Mouse (Mus musculus): Measurements from ENCODE around the gene Hbb-bh1. TPM values are rescaled to one million over a fixed set of nuclear protein-coding genes. Genes with fewer than 3 reads are reported as not detected.
"Not testable (repeated sequence)": the region's sequence is repeated elsewhere in the genome, so short reads cannot be mapped to it uniquely, and the experiment has no call there.

The Hbb-bh1 gene
- total RNA-seq, 2 experiments from 2014 or later: not detected

DNA sequence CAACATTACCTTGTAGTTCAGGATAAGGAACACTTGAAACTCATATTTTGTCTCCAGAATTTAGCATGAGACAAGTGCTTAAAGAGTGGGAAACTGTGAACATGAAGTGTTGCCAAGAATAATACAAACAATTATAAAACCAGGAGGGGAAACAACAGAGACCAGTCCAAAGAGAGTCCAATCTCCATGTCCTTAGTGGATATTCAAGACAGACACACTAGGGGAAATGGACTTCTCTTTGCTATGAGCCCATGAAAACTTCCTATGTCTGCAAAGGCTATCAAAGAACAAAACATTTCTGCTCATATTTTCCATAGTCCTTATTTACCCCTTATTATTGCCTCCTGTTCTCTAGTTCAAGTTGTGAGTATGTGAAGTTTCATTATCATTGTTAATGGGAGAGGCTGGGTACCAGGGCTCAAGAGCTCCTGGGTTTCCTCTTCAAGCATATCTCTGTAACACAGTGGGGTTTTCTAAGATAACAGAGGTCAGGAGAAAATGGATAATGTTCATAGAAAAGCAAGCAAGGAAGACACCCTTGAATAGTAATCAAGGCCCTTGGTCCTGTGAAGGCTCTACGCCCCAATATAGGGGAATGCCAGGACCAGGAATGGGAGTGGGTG lies 31.6 kb downstream of the Hbb-bh1 start:
- no peak for DNase-seq

DNA sequence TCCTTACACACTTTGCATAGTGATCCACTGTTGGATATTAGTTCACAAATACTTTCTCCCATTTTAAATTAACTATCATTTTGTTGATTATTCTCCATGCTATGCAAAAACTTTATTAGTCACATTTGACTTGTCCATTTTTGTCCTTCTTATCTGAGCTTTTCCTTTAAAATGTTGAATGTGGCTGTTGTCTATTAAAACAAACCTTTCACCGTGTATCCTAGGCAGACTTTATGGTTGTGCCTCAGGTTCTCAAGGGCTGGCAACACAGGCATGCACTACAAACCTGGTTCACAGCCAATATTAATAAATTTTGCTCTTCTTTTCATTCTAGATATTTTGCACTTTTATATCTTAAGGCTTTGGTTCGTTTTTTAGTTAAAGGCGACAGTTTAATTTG lies 32.2 kb downstream of the Hbb-bh1 start:
- DNase-seq: no peak

GRCm38 (mm10) chr7:103810296-103810695 lies 32.7 kb downstream of the Hbb-bh1 start:
- no peak for DNase-seq

GRCm38 (mm10) chr7:103809801-103810155 lies 33.2 kb downstream of the Hbb-bh1 start:
- no peak for DNase-seq

- DNase-seq: no peak
These were observed 33.8 kb downstream of the Hbb-bh1 start for GRCm38 (mm10) chr7:103808971-103809800.

DNA sequence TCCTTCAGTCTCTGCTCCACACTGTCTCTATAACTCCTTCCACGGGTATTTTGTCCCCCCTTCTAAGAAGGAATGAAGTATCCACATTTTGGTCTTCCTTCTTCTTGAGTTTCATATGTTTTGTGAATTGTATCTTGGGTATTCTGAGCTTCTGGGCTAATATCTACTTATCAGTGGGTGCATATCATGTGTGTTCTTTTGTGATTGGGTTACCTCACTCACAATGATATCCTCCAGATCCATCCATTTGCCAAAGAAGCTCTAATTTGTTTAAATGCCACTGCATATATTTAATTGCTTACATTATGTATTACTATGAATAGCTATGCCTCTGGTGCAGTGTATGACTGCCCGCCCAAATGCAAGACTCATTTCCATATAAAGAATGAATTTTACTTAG lies 34.8 kb downstream of the Hbb-bh1 start:
- not testable (repeated sequence) for DNase-seq

GRCm38 (mm10) chr7:103806856-103807255 lies 36.1 kb downstream of the Hbb-bh1 start:
- peak; percentile 21 for DNase-seq

DNA sequence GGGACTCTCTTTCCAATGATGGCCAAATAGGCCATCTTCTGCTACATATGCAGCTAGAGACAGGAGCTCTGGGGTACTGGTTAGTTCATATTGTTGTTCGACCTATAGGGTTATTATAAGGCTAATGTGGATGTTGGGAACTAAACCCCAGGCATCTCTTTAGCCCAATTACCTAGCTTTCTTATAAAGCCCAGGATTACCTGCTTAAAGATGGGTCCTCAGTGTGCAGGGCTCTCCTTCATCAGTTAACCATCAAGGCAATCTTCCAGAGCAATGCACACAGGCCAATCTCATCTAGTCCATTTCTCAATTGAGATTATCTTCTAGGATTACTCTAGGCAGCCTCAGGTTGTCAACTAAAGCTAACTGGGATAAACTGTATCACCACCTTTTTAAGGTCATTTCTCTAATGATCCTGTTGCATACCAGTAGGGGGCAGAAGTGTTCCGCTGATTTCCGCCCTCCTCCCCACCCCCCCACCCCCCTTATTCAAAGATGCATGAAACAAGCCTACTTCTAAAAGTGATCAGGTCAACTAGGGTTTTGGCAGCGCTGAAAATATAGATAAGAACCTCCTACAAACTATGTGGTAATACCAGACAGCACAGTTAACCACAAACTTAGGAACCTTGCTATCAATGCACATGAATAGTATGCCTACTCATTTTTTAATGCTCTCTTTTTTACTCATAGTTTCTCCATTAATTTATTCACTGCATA lies 50.1 kb downstream of the Hbb-bh1 start:
- DNase-seq: no peak

GRCm38 (mm10) chr7:103791721-103792120 lies 51.2 kb downstream of the Hbb-bh1 start, which contains the start of gene Olfr67:
Gene Olfr67 (minus strand): TSS chr7:103791821.
- DNase-seq: no peak

Other genes starting within 250 kb of the Hbb-bh1 start
- not detected for gene Olfr619, start 242.6 kb downstream of the Hbb-bh1 start, total RNA-seq (2021)
- gene Olfr620, start 230.6 kb downstream of the Hbb-bh1 start, total RNA-seq (2021): not detected
- not detected for gene Olfr622, start 200.5 kb downstream of the Hbb-bh1 start, total RNA-seq (2021)
- not detected for gene Olfr623, start 179.5 kb downstream of the Hbb-bh1 start, total RNA-seq (2021)
- under 1 TPM; 0.06 to 0.09 TPM for gene Olfr624, start 172.0 kb downstream of the Hbb-bh1 start, total RNA-seq (2021)
- not detected for gene Olfr625-ps1, start 160.4 kb downstream of the Hbb-bh1 start, total RNA-seq (2021)
- not detected for gene Olfr243, start 128.5 kb downstream of the Hbb-bh1 start, total RNA-seq (2021)
- not detected for gene Olfr628, start 112.8 kb downstream of the Hbb-bh1 start, total RNA-seq (2021)
- not detected for gene Olfr629, start 98.2 kb downstream of the Hbb-bh1 start, total RNA-seq (2021)
- not detected for gene Olfr630, start 85.8 kb downstream of the Hbb-bh1 start, total RNA-seq (2021)
- gene Olfr69, start 71.6 kb downstream of the Hbb-bh1 start, total RNA-seq (2021): not detected
- not detected for gene Olfr68, start 63.5 kb downstream of the Hbb-bh1 start, total RNA-seq (2021)
- gene Olfr67, start 51.3 kb downstream of the Hbb-bh1 start, total RNA-seq (2021): not detected
- 100 to 1,000 TPM; 489 to 710 TPM for gene Hbb-bt, start 29.2 kb downstream of the Hbb-bh1 start, total RNA-seq (2021)
- gene Hbb-bs, start 15.1 kb downstream of the Hbb-bh1 start, total RNA-seq (2021): 1,000 to 10,000 TPM; 3,542 to 4,429 TPM
- not detected for gene Hbb-bh2, start 2.6 kb downstream of the Hbb-bh1 start, total RNA-seq (2021)
- gene Hbb-y, start 10.1 kb upstream of the Hbb-bh1 start, total RNA-seq (2021): not detected
- not detected for gene Olfr66, start 43.1 kb upstream of the Hbb-bh1 start, total RNA-seq (2021)
- not detected for gene Olfr64, start 51.3 kb upstream of the Hbb-bh1 start, total RNA-seq (2021)
- not detected for gene Olfr65, start 60.3 kb upstream of the Hbb-bh1 start, total RNA-seq (2021)
- gene Olfr631, start 85.7 kb upstream of the Hbb-bh1 start, total RNA-seq (2021): not detected
- gene Olfr632, start 91.2 kb upstream of the Hbb-bh1 start, total RNA-seq (2021): not detected
- not detected for gene Olfr633, start 101.3 kb upstream of the Hbb-bh1 start, total RNA-seq (2021)
- gene Olfr635, start 128.0 kb upstream of the Hbb-bh1 start, total RNA-seq (2021): not detected
- not detected for gene Olfr638, start 155.6 kb upstream of the Hbb-bh1 start, total RNA-seq (2021)
- gene Olfr639, start 174.1 kb upstream of the Hbb-bh1 start, total RNA-seq (2021): under 1 TPM in 1 of 2 experiments, not detected in 1; 0.06 TPM
- not detected for gene Olfr640, start 182.4 kb upstream of the Hbb-bh1 start, total RNA-seq (2021)
- not detected for gene Olfr641, start 192.3 kb upstream of the Hbb-bh1 start, total RNA-seq (2021)
- not detected for gene Olfr642, start 209.5 kb upstream of the Hbb-bh1 start, total RNA-seq (2021)
- gene 4930516K23Rik, start 218.3 kb upstream of the Hbb-bh1 start, total RNA-seq (2021): not detected
- not detected for gene Olfr644, start 228.7 kb upstream of the Hbb-bh1 start, total RNA-seq (2021)
- not detected for gene Olfr645, start 242.3 kb upstream of the Hbb-bh1 start, total RNA-seq (2021)

Data from adrenal gland, postnatal 10 days (tissue).